Mouse (Mus musculus): ENCODE data around the gene Chrm3. TPM values are rescaled to one million over a fixed set of nuclear protein-coding genes. Genes with fewer than 3 reads are reported as not detected.
"Not testable (repeated sequence)": the region's sequence is repeated elsewhere in the genome, so short reads cannot be mapped to it uniquely, and the experiment has no call there.

Gene Chrm3
- polyA plus RNA-seq, 1 experiment from 2014 or later = 1.6 TPM

GRCm38 (mm10) chr13:9873377-9873776, 487.3 kb downstream of the Chrm3 start:
- H3K36me3 ChIP-seq = no peaks in the 10 kb centered on the region
- no peaks in the 10 kb centered on the region for H3K9me3 ChIP-seq
- H3K4me3 ChIP-seq = no peak overlapping the region
- no peak for ATAC-seq (ENCODE audit: low read depth)
- no peaks in the 10 kb centered on the region for H3K27me3 ChIP-seq
- H3K4me1 ChIP-seq (replicated peaks) = no peaks in the 10 kb centered on the region
- H3K4me2 ChIP-seq = no peak overlapping the region
- H3K9ac ChIP-seq = no peak overlapping the region
- 84% methylated on average over 3 of the region's 3 CpGs for WGBS
- no peak overlapping the region for H3K27ac ChIP-seq (replicated peaks)

GRCm38 (mm10) chr13:9866161-9866560, 494.5 kb downstream of the Chrm3 start:
- Histone ChIP-seq H3K27me3 (no peaks in the 10 kb centered on the region), H3K4me3 (no peak overlapping the region), H3K36me3 (no peaks in the 10 kb centered on the region), H3K4me2 (no peak overlapping the region), H3K9ac (no peak overlapping the region), H3K27ac (replicated peaks) (no peak overlapping the region), H3K9me3 (no peaks in the 10 kb centered on the region), H3K4me1 (replicated peaks) (no peaks in the 10 kb centered on the region)
- ATAC-seq (ENCODE audit: low read depth) = no peak
- WGBS = 84% methylated on average over 2 of the region's 2 CpGs

- H3K36me3 ChIP-seq = no peaks in the 10 kb centered on the region
- ATAC-seq (ENCODE audit: low read depth) = no peak; the same call in 1 of the 2 replicates
- no peaks in the 10 kb centered on the region for H3K9me3 ChIP-seq
- H3K4me2 ChIP-seq = no peak overlapping the region
- H3K4me3 ChIP-seq = no peak overlapping the region
- no peak overlapping the region for H3K27ac ChIP-seq (replicated peaks)
- no peak overlapping the region for H3K9ac ChIP-seq
- no peaks in the 10 kb centered on the region for H3K4me1 ChIP-seq (replicated peaks)
- 68% methylated on average over 3 of the region's 3 CpGs for WGBS
- H3K27me3 ChIP-seq = no peaks in the 10 kb centered on the region
Observed at GRCm38 (mm10) chr13:9847515-9847914, 513.1 kb downstream of the Chrm3 start.

GRCm38 (mm10) chr13:9846543-9847434, 513.9 kb downstream of the Chrm3 start:
- ATAC-seq (ENCODE audit: low read depth) = peak; percentile 94
- H3K9me3 ChIP-seq = no peaks in the 10 kb centered on the region
- no peak overlapping the region for H3K4me3 ChIP-seq
- 0 out of 2 replicates have a peak overlapping the region, but pooled peaks have one; percentile 38 for H3K9ac ChIP-seq
- H3K27me3 ChIP-seq = no peaks in the 10 kb centered on the region
- WGBS = 30% methylated on average over 14 of the region's 14 CpGs
- no peaks in the 10 kb centered on the region for H3K4me1 ChIP-seq (replicated peaks)
- H3K4me2 ChIP-seq = peak overlapping the region; percentile 33
- no peaks in the 10 kb centered on the region for H3K36me3 ChIP-seq
- no peak overlapping the region for H3K27ac ChIP-seq (replicated peaks)

GRCm38 (mm10) chr13:9834146-9834679, 526.4 kb downstream of the Chrm3 start:
- not testable (repeated sequence) for H3K36me3 ChIP-seq; H3K27ac ChIP-seq (replicated peaks); H3K4me1 ChIP-seq (replicated peaks); H3K9me3 ChIP-seq; H3K9ac ChIP-seq; H3K27me3 ChIP-seq; H3K4me3 ChIP-seq; H3K4me2 ChIP-seq
- peak; percentile 67; the same call in 1 of the 2 replicates for ATAC-seq (ENCODE audit: low read depth)
- 68% methylated on average over 33 of the region's 33 CpGs for WGBS

- H3K9me3 ChIP-seq = no peaks in the 10 kb centered on the region
- H3K27me3 ChIP-seq = no peaks in the 10 kb centered on the region
- no peak for ATAC-seq (ENCODE audit: low read depth)
- no peak overlapping the region for H3K4me3 ChIP-seq
- no peak overlapping the region for H3K4me2 ChIP-seq
- H3K9ac ChIP-seq = no peak overlapping the region
- WGBS = 72% methylated on average over 5 of the region's 5 CpGs
- H3K36me3 ChIP-seq = no peaks in the 10 kb centered on the region
- no peak overlapping the region for H3K27ac ChIP-seq (replicated peaks)
- no peaks in the 10 kb centered on the region for H3K4me1 ChIP-seq (replicated peaks)
Observed at GRCm38 (mm10) chr13:9826227-9826626, 534.4 kb downstream of the Chrm3 start.

Small RNA genes lying within 50 kb of the gene (microRNA-seq; reads per million reads assigned to microRNA genes)
- 1.2 reads per million for gene Gm24187
